Mouse (Mus musculus) intestine, embryonic 14.5 days (tissue): ENCODE data around the gene Trim17. TPM values are rescaled to one million over a fixed set of nuclear protein-coding genes. Genes with fewer than 3 reads are reported as not detected.

Source experiments
- ATAC-seq: fragments of 200-750 bp; cut with Nextera tagmentation; replicated peaks from 2 replicates; pipeline ENCODE4 v1.8.0; 2017; ENCODE audit warnings: low read depth, moderate number of reproducible peaks, moderate TSS enrichment, moderate library complexity; ENCODE audit not compliant: low FRiP score, low TSS enrichment
- DNase-seq: peaks from one replicate; pipeline ENCODE4 v3.0.0-alpha.2; 2018; ENCODE audit warnings: low spot score
- H3K27ac ChIP-seq: fragments of 300-500 bp; sonication (generic); 2 replicates; pipeline ENCODE4 v1.5.1; 2014; ENCODE audit warnings: low read depth, mild to moderate bottlenecking, control low read depth
- H3K27me3 ChIP-seq: fragments of 300-500 bp; sonication (generic); replicated peaks from 2 replicates; pipeline ENCODE4 v1.6.1; 2014; ENCODE audit warnings: low read length, control low read depth; ENCODE audit not compliant: control insufficient read depth, insufficient read depth
- H3K36me3 ChIP-seq: fragments of 300-500 bp; sonication (generic); 2 replicates; pipeline ENCODE4 v1.6.1; 2014; ENCODE audit warnings: low read length, control low read depth; ENCODE audit not compliant: control insufficient read depth, insufficient read depth
- H3K4me1 ChIP-seq: fragments of 300-500 bp; sonication (generic); replicated peaks from 2 replicates; pipeline ENCODE4 v1.6.1; 2014; ENCODE audit warnings: low read length, control low read depth, mixed read lengths; ENCODE audit not compliant: control insufficient read depth, insufficient read depth
- H3K4me2 ChIP-seq: fragments of 300-500 bp; sonication (generic); 2 replicates; pipeline ENCODE4 v1.6.1; 2014; ENCODE audit warnings: low read length
- H3K4me3 ChIP-seq: fragments of 300-500 bp; sonication (generic); 2 replicates; pipeline ENCODE4 v1.5.1; 2014; ENCODE audit warnings: low read depth, low read length, control low read depth, mixed read lengths
- H3K9ac ChIP-seq: fragments of 300-500 bp; sonication (generic); 2 replicates; pipeline ENCODE4 v1.6.1; 2014; ENCODE audit warnings: mild to moderate bottlenecking, low read length
- H3K9me3 ChIP-seq: fragments of 300-500 bp; sonication (generic); 2 replicates; pipeline ENCODE4 v1.6.1; 2016; ENCODE audit warnings: low read length, control low read depth; ENCODE audit not compliant: control insufficient read depth
- WGBS: fragments of 180-500 bp; shearing (Covaris S2); extraction: QIAGEN DNeasy Blood & Tissue Kit; methylation state at CpG from one replicate; pipeline ENCODE4 v1.1.7; 2014; 5-methylcytosine and 5-hydroxymethylcytosine counted together
- microRNA-seq: library from miRNA; unstranded; fragments of <30 nt; microRNA quantifications from one replicate; pipeline ENCODE4, GENCODE M21; 2016
- polyA plus RNA-seq: library from polyadenylated mRNA; unstranded; fragments of >200 nt; fragmentation: Nextera tagmentation; extraction: Ambion mirVana; gene quantifications from 2 replicates; pipeline ENCODE4 v1.2.1, GENCODE M21; 2014

The Trim17 gene
- polyA plus RNA-seq, 1 experiment from 2014 or later, result 0.28 TPM

DNA sequence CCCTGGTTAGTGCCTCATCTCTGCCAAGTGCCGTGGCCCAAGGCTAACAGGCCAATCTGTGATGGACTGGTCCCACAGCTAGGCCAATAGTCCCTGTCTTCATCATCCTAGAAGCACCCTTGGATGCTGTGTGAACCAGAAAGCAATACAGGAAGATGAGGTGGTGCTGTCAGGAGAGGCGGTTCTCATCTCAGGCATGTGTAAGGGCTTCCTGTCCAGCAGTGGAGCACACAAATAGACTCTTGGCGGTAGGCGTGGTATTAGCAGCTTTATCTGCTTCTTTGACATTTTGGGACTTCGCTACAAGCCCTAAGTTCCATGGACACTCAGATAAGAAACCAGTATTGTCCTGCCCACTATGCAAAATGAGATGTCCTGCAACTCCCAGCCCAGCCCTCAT, 43.1 kb downstream of the Trim17 start:
- no peaks in the 10 kb centered on the region for H3K36me3 ChIP-seq
- 91% methylated on average over 5 of the region's 5 CpGs for WGBS
- ATAC-seq, result no peak

DNA sequence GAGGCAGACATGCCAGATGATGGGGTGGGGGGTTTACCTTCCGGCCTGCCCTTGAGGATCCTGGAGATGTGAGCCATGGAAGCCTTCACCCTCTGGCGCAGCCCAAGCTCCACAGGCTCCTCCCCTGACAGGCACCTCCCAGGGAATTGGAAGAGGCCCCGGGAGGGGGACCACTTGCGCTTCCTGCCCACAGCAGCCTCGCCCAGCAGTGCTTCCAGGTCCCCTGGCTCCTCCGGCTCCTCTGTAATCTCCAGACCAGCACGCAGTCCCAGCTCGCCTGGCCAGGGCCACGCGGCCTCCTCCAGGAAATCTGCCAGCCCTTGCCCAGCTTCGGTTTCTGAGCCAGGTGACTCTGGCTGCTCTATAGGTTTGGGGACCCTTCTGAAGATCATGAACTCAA, 44.7 kb downstream of the Trim17 start:
- Histone ChIP-seq H3K4me1 (no peaks in the 10 kb centered on the region; the same call in 1 of the 2 replicates), H3K9me3 (no peaks in the 10 kb centered on the region), H3K4me3 (no peak overlapping the region), H3K9ac (no peak overlapping the region), H3K27me3 (0 out of 2 replicates have a peak, but pooled peaks cover 9% of the 10 kb centered on the region), H3K4me2 (peak overlapping the region; percentile 28), H3K27ac (no peak overlapping the region), H3K36me3 (no peaks in the 10 kb centered on the region)
- ATAC-seq, result no peak
- 32% methylated on average over 11 of the region's 11 CpGs for WGBS
- DNase-seq, result no peak

More for the DNA sequence above, 43.1 kb downstream of the Trim17 start:
- H3K9me3 ChIP-seq, result no peaks in the 10 kb centered on the region
- H3K4me2 ChIP-seq, result no peak overlapping the region
- H3K4me3 ChIP-seq, result no peak overlapping the region
- 0 out of 2 replicates have a peak, but pooled peaks cover 10% of the 10 kb centered on the region for H3K27me3 ChIP-seq
- no peak overlapping the region for H3K9ac ChIP-seq
- no peak for DNase-seq
- no peaks in the 10 kb centered on the region; the same call in 1 of the 2 replicates for H3K4me1 ChIP-seq
- no peak overlapping the region for H3K27ac ChIP-seq

DNA sequence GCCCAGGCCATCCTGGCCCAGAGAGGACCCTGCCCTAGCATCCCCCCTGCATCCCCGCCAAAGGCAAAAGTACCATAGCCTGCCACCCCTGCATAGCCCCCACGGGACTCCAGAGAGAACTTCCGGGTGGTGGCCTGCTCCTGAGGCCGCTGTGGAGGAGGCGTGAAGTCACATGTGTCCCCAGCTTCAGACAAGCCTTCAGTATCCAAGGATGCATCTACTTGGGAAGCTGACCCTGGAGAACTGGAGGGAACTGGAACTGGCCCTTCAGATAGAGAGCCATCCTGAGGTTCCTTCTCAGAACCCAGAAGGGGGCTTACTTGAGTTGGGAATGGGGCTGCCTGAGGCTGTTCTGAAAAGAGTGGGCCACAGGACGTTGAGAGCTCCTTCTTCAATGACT, 45.3 kb downstream of the Trim17 start:
- ATAC-seq (no peak), DNase-seq (no peak)
- H3K27ac ChIP-seq, result no peak overlapping the region
- 86% methylated on average over 6 of the region's 6 CpGs for WGBS
- no peak overlapping the region for H3K4me2 ChIP-seq
- H3K4me1 ChIP-seq, result no peaks in the 10 kb centered on the region; the same call in 1 of the 2 replicates
- H3K9me3 ChIP-seq, result no peaks in the 10 kb centered on the region
- no peaks in the 10 kb centered on the region for H3K36me3 ChIP-seq
- no peak overlapping the region for H3K4me3 ChIP-seq
- H3K27me3 ChIP-seq, result 0 out of 2 replicates have a peak, but pooled peaks cover 5% of the 10 kb centered on the region
- no peak overlapping the region for H3K9ac ChIP-seq

DNA sequence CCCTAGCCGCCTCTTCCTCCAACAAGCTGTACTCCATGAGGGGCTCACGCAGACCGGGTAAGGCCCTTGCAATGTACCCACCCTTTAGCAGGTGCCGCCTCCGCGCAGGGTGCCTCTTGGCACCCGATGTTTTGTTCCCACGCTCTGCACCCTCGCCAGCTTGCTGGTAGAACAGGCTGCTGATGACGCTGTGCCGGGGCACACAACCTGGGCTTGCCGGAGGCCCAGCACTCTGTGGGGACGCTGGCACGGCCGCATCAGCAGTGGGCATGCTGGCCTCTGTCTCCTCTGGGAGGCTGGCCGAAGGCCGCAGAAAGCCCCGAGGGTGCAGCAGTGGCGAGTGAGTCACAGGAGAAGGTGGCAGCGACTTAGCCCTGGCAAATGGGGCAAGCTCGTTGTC, 46.1 kb downstream of the Trim17 start:
- Histone ChIP-seq H3K4me1 (no peaks in the 10 kb centered on the region; the same call in 1 of the 2 replicates), H3K9ac (no peak overlapping the region), H3K4me2 (no peak overlapping the region), H3K4me3 (no peak overlapping the region), H3K36me3 (no peaks in the 10 kb centered on the region), H3K27me3 (no peaks in the 10 kb centered on the region), H3K27ac (no peak overlapping the region), H3K9me3 (no peaks in the 10 kb centered on the region)
- WGBS, result 93% methylated on average over 21 of the region's 21 CpGs
- DNase-seq, result no peak
- no peak for ATAC-seq

DNA sequence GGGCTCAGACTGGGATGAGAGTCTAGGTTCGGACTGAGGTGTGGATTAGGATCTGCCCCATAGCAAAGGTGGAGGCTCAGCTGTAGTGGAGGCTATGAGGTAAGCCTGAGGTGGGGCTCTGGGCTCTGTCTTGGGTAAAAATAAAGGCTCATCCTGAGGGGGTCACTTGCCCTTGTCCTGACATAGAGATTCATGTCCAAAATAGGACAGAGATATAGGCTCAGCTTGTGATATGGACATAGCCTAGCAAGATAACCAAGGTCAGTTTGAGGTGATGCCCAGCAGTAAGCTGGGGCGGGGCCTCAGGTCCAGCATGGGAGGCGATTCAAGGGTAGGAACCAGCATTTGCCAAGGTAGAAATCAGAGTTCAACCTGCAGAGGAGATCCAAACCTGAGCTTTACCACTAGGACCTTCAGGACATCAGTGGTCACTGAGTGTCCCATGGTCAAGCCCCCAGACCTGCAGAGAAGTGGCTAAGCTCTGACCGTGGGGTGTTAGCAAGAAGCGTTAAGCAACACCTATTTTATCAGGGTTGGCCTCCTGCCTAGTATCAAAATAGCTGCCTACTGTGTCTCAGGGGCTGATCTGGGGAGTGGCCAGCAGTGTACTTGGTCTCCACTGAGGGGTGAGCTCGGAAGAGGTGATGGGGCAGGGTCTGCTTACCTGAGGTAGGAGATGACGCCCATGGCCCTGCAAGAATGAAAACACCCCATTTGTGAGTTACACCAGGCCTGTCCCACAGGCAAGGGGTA, 48.0 kb downstream of the Trim17 start:
- DNase-seq (no peak), ATAC-seq (no peak)
- H3K27ac ChIP-seq, result no peak overlapping the region
- no peaks in the 10 kb centered on the region for H3K27me3 ChIP-seq
- no peaks in the 10 kb centered on the region for H3K9me3 ChIP-seq
- H3K9ac ChIP-seq, result no peak overlapping the region
- H3K36me3 ChIP-seq, result no peaks in the 10 kb centered on the region
- no peaks in the 10 kb centered on the region; the same call in 1 of the 2 replicates for H3K4me1 ChIP-seq
- H3K4me2 ChIP-seq, result no peak overlapping the region
- WGBS, result 73% methylated on average over 7 of the region's 7 CpGs
- no peak overlapping the region for H3K4me3 ChIP-seq

DNA sequence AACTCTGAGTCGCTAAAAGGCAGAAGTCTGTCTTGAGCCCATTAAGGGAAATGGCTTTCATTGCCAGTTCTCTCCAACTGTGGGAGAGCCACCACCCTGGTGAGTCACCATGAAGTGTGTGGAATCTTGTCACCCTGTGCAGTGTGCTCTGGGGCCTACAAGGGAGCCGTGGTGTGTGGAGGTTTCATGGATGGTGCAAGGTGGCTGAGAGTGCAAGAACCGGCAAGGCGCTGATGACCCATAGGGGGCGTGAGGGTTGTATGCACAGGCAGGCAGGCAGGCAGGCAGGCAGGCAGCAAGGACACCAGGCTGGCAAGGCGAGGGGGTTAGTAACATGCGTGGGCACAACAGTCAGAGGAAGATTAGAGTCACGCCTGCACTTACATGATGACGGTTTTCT, 60.6 kb downstream of the Trim17 start:
- DNase-seq, result peak; percentile 60
- H3K9ac ChIP-seq, result no peak overlapping the region
- H3K36me3 ChIP-seq, result no peaks in the 10 kb centered on the region
- H3K4me3 ChIP-seq, result no peak overlapping the region
- no peaks in the 10 kb centered on the region for H3K9me3 ChIP-seq
- ATAC-seq, result no peak
- H3K27me3 ChIP-seq, result no peaks in the 10 kb centered on the region
- no peak overlapping the region for H3K4me2 ChIP-seq
- WGBS, result 39% methylated on average over 9 of the region's 9 CpGs
- H3K27ac ChIP-seq, result no peak overlapping the region
- no peaks in the 10 kb centered on the region for H3K4me1 ChIP-seq

Small RNA genes within 50 kb of the gene (microRNA-seq; reads per million reads assigned to microRNA genes)
- not detected for gene Gm44313

Other genes starting within 250 kb of the Trim17 start
- not detected in 2 replicates for gene Olfr318, start 230.7 kb upstream of the Trim17 start, polyA plus RNA-seq
- not detected in 2 replicates for gene Olfr317, start 215.5 kb upstream of the Trim17 start, polyA plus RNA-seq
- not detected in 2 replicates for gene Olfr316, start 202.0 kb upstream of the Trim17 start, polyA plus RNA-seq
- gene Olfr315, start 181.5 kb upstream of the Trim17 start, polyA plus RNA-seq, result not detected in 2 replicates
- not detected in 2 replicates for gene Olfr314, start 171.7 kb upstream of the Trim17 start, polyA plus RNA-seq
- gene Fam183b, start 152.7 kb upstream of the Trim17 start, polyA plus RNA-seq, result 40.1 and 47.1 TPM in 2 replicates
- gene Olfr313, start 139.7 kb upstream of the Trim17 start, polyA plus RNA-seq, result not detected in 2 replicates
- not detected in 2 replicates for gene Olfr312, start 125.4 kb upstream of the Trim17 start, polyA plus RNA-seq
- not detected in 2 replicates for gene Olfr311, start 115.4 kb upstream of the Trim17 start, polyA plus RNA-seq
- gene Gm12258, start 107.5 kb upstream of the Trim17 start, polyA plus RNA-seq, result 9.4 and 10.6 TPM in 2 replicates
- 7.1 and 10.4 TPM in 2 replicates for gene 2810021J22Rik, start 87.5 kb upstream of the Trim17 start, polyA plus RNA-seq
- gene Zfp39, start 50.5 kb upstream of the Trim17 start, polyA plus RNA-seq, result 6.7 and 7.2 TPM in 2 replicates
- 0.05 TPM in 1 of 2 replicates, not detected in the other for gene Btnl10, start 36.8 kb upstream of the Trim17 start, polyA plus RNA-seq
- 240 and 258 TPM in 2 replicates for gene Rnf187, start 15.8 kb upstream of the Trim17 start, polyA plus RNA-seq
- gene Hist3h2ba, start 5.8 kb upstream of the Trim17 start, polyA plus RNA-seq, result 24.9 and 26.3 TPM in 2 replicates
- gene Hist3h2a, start within 50 bp of the Trim17 start, polyA plus RNA-seq, result 28.7 and 30.3 TPM in 2 replicates
- 16.5 and 19.6 TPM in 2 replicates for gene Trim11, start 23.4 kb downstream of the Trim17 start, polyA plus RNA-seq
- gene Obscn, start 181.7 kb downstream of the Trim17 start, polyA plus RNA-seq, result 2.0 and 2.2 TPM in 2 replicates
- gene Iba57, start 209.1 kb downstream of the Trim17 start, polyA plus RNA-seq, result 2.4 and 3.1 TPM in 2 replicates
- 0.42 and 0.55 TPM in 2 replicates for gene Gjc2, start 228.5 kb downstream of the Trim17 start, polyA plus RNA-seq
- gene Guk1, start 237.5 kb downstream of the Trim17 start, polyA plus RNA-seq, result 142 and 143 TPM in 2 replicates
- gene Mrpl55, start 247.8 kb downstream of the Trim17 start, polyA plus RNA-seq, result 107 and 117 TPM in 2 replicates